Mouse (Mus musculus) right cerebral cortex, postnatal 25 days (tissue): ENCODE measurements at regions not wholly inside any gene's neighbourhood (a gene's known extent, or its start where the extent isn't known, plus 50 kb on each side); places are given as distances from the start of the nearest gene placed in this dataset.
"Not testable (repeated sequence)": the region's sequence is repeated elsewhere in the genome, so short reads cannot be mapped to it uniquely, and the experiment has no call there.

Experiments
- DNase-seq: peaks from one replicate; pipeline ENCODE4 v3.0.0; 2022

GRCm38 (mm10) chr2:128270377-128271129, 144.7 kb downstream of the Bcl2l11 start:
- no peak for DNase-seq

- DNase-seq, result no peak
Observed at GRCm38 (mm10) chr2:128272789-128273188, 147.0 kb downstream of the Bcl2l11 start.

- DNase-seq, result no peak
Observed at GRCm38 (mm10) chr2:128273292-128273691, 147.5 kb downstream of the Bcl2l11 start.

GRCm38 (mm10) chr2:128276337-128276736, 150.5 kb downstream of the Bcl2l11 start:
- no peak for DNase-seq

DNA sequence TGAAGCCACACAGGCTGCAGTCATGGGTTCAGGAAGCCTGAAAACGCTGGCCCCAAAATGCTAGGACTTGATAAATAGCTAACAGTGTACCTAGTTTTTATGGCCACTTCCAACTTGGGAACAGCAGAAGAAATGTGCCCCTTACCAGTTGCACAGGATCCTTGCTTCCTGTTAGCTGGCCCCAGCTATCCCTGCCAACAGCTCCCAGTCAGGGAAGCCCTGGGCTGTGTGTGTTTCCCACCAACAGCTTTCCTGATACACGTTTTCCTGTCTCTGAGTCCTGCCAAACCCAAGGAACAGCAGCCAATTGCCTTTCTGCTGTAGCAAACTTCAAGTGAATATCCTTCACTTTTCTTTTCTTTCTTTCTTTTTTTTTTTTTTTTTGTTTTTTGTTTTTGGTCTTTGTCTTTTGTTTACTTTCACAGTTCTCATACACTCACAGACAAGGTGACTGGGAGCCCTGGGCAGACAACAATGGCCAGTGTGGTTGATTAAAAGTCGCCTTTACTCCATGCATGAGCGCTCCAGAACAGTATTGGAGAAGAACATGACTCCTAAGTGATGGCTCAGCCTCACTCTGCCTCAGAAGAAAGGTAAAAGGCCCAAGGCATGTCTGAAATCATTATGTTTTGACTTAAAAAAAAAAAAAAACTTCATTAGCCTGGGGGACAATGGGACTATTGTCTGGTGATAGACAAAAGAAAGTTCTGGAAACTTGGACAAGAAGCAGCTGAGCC, 151.7 kb downstream of the Bcl2l11 start:
- no peak for DNase-seq

DNA sequence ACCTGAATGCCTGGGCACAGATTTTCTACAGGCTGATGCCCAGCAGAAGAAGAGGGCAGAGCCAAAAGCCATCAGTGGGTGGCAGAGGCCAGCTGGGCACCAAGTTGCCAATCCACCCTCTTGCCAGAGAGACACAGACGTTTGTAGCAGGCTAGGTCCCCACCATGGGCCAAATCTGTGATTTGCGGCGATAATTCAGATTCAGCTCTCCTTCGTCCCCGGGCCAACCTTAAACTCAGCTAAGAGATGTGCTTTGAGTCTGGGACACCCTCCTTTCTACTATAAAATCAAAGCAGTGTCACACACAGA, 152.2 kb downstream of the Bcl2l11 start:
- no peak for DNase-seq

GRCm38 (mm10) chr2:128278608-128279081, 152.8 kb downstream of the Bcl2l11 start:
- no peak for DNase-seq

DNA sequence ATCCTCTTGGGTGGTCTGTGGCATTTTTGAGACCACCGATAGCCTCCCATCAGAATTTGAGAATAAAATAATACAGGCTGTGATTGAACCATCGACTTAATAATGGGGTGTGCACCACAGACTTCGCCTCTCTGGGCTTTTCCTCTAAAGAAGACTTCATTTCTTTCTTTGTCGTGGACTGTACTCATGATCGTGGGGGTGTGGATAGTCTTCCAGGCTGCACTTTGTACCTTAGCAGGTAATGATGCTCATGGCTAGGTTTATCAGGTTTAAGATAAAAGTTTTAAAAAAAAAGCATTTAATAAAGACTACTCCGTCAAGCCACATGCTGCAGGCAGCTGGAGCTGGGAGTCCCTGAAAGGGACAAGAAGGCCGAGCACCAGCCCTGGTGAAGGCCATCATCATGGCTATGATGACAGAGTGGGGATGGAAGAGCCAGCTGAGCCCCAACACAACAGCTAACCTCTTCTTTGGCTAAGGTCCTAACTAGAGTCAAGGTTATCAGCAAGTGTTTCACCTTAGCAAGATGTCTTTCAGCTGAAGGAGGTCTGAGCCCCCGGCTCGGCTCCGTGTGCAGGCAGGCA, 153.4 kb downstream of the Bcl2l11 start:
- DNase-seq, result no peak

DNA sequence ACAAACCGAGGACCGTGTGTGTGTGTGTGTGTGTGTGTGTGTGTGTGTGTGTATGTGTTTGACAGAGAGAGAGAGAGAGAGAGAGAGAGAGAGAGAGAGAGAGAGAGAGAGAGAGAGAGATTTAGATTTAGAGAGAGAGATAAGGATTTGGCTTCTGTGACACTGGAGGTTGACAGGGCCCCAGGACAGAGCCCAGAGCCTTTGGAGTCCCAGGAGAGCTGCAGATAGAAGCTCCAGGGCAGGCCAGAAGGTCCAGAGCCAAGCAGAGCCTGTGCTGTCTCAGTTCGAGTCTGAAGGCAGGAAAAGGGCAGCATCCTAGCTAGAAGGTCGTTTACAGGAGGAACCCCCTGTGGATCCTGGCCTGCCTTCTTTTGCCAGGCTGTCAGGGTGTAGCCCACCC, 156.8 kb downstream of the Bcl2l11 start:
- no peak for DNase-seq

GRCm38 (mm10) chr2:128284822-128285421, 159.1 kb downstream of the Bcl2l11 start:
- DNase-seq, result peak; percentile 38

- no peak for DNase-seq
Observed at GRCm38 (mm10) chr2:128285457-128285856, 159.6 kb downstream of the Bcl2l11 start.

DNA sequence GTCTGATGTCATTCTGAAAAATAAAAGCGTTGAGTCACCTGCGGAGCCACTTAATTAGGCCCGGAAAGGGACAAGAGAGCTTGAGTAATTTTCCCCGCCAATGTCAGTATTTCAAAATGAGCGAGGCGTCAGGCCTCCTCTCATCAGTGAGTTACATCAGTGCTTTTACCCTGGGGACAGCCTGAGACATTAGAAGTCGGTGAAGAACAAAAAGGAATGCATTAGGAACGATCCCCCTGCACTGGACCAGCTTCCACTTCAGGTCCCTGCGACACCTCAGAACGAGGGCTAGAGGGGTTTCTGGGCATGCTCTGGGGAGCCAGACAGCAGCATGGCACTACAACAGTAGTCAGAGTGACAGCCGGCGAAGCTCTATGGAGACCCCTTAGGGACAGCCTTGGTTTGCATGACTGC, 162.3 kb downstream of the Bcl2l11 start:
- DNase-seq, result no peak

- no peak for DNase-seq
Observed at GRCm38 (mm10) chr2:128290609-128291008, 164.8 kb downstream of the Bcl2l11 start.

DNA sequence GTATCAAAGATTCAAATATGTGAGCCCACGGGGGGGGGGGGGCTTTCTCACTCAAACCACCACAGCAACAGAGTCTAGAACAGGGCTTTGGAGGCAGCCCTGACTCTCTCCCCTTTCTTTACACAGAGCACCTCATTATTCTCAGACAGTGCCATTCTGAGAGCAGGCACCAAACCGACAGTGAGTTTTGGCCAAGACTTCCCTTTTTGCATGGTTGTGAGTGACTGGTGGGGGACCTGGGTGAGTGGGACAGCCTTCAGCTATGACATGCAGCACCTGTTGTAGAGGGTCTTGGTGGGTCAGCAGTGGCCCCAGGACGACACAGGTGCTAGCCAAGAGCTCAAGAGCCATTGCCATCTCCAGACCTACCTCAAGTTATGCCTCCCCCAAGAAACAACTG, 168.8 kb downstream of the Bcl2l11 start:
- DNase-seq, result no peak

GRCm38 (mm10) chr2:128295018-128295424, 169.2 kb downstream of the Bcl2l11 start:
- DNase-seq, result no peak

- DNase-seq, result no peak
Observed at GRCm38 (mm10) chr2:128295726-128296234, 169.9 kb downstream of the Bcl2l11 start.

DNA sequence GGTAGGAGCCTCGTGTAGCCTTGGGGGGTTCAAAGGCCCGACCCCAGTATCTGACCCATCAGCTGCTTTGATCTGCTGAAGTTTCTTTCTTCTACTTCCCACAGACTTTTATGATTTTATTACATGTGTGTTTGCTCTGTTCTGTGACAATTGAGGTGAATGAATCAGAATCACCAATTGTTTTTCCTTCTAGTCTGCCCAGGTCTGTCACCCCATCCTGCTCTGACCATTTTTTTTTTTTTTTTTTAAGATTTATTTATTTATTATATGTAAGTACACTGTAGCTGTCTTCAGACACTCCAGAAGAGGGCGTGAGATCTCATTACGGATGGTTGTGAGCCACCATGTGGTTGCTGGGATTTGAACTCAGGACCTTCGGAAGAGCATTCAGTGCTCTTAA, 170.6 kb downstream of the Bcl2l11 start:
- DNase-seq, result not testable (repeated sequence)

GRCm38 (mm10) chr2:128296897-128297296, 171.1 kb downstream of the Bcl2l11 start:
- DNase-seq, result no peak

DNA sequence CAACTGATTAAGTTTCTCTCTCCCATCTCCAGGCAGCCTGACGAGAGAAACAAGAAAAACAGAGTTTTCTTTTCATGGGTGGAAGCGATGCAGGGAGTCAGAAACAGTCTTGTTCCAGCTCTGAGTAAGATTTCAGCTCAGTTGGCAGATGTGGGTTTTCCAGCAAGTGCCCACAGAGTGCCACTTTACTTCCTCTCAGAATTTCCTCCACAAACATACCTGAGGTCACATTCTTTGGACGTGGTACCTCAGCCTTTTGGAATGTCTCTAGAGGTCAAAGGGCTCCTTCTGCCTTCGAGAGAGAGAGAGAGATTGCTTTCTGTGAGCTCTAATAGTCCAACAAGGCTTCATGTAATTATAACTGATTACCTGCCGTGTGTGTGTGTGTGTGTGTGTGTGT, 172.0 kb downstream of the Bcl2l11 start:
- DNase-seq, result no peak

- no peak for DNase-seq
Observed at GRCm38 (mm10) chr2:128298996-128299395, 173.2 kb downstream of the Bcl2l11 start.

GRCm38 (mm10) chr2:128301709-128302108, 175.9 kb downstream of the Bcl2l11 start:
- DNase-seq, result no peak

GRCm38 (mm10) chr2:128304063-128304712, 178.3 kb downstream of the Bcl2l11 start:
- no peak for DNase-seq

DNA sequence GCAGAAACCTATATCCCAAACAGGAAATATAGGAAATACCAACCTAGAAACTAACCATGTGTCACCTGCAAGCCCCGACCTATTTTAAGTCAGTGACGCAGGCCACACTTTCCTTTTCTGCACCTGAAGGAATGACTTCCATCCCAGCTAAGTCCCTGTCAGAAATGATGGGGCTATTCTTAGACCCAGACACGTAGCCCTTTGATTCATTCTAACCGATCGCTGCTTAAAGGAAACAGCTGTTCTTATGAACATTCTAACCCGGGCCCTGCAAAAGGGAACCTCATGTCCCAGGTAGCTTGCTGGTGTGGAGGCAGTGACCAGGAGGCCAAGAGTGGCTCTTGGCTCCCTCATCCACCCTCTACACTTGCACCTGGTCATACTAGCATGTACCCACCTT, 180.9 kb downstream of the Bcl2l11 start:
- DNase-seq, result no peak
